Mouse (Mus musculus): ENCODE measurements around the gene Ntng1.
A peak's percentile ranks its signal among the peaks of the same experiment; 100 is the strongest.
"Not testable (repeated sequence)": the region's sequence is repeated elsewhere in the genome, so short reads cannot be mapped to it uniquely, and the experiment has no call there.

Ntng1 gene

DNA sequence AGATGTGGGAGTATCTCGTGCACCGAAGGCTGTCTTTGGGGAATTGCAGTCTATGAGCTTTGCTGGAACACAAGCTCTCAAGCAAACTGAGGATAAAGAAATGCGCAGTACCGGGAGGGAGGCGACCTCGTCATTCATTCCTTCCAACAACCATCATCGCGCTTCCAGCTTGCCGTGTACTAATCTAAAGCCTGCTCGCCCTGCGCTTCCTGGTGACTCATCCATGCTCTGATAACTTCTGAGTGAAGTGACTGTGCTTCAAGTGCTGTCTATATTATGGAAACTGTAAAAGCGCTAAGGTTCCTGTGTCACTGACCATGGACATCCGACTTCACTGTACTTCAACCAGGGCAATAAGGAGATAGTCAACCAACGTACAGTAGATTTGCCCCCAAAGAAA lies 371.7 kb downstream of the Ntng1 start:
- no peak for DNase-seq

DNA sequence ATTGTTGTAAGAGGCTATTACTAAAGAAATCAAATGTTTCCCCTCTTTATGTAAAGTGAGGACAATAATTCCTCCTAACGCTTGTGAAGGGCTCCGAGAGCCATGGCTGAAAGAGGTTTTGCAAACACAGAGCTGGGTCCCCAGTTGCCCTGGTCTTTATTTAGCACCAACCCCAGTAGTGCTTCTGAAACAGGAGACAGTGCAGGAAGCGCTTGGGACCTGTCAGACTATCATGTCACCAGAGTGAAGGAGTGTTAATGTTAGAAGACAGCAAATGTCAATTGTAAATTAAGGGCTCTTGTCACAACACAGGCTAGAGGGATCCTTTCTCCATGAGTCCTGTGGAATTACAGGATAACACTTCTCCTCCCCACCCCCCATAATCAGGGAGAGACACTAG lies 376.9 kb downstream of the Ntng1 start:
- DNase-seq, result no peak

DNA sequence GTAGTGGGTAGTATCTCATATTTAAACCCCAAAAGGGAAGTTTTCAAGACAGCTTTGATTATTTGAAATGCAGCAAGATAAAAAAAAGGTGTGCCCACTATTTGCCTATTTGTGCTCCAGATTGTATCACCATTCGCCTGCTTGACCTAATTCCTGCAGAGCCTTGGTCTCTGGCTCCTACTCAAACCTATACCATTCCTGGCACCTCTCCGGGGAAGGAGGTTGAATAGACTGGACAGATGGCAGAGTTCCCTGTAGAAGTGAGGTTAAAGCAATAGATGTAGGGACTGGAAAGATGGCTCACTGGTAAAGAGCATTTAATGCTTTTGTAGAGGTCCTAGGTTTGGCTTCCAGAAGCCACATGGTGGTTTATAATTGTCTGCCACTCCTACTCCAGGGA lies 378.2 kb downstream of the Ntng1 start:
- peak; percentile 43 for DNase-seq

DNA sequence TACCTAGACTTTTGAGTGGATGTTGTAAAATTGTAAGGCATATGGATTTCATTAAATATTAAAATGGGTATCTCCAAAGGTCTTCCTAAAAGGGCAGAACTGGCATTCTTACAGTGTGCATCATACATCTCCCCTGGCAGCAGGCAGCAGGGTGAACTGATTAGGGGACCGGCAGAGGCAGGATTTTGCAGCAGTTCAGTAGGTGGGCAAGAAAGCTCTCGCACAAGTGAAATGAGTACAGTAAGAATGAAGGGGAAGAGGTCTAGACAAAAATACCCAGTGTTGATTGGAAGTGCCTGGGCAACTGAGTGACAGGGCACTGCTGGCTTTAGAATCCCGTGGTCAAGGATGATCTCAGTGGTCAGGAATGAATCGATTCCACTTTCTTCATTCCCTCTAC lies 378.7 kb downstream of the Ntng1 start:
- DNase-seq, result no peak

DNA sequence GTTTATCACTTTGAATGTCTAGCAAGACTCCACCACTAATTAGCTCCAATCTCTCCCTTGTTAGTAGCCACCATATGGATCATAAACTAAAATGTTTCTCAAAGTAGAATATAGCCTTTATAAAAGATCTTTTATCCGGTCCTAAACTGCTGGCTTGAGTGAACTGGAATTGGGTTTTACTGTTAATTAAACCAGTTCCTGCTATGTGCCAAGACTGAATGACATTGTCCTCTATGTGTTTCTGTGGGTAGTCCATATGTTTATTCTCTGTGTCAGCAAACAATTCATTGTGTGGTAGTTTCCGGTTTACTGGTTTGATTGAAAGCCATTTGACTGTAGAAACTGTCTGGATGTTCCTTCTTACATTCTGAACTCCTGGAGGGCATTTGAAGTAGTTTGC lies 387.4 kb downstream of the Ntng1 start:
- DNase-seq, result no peak

DNA sequence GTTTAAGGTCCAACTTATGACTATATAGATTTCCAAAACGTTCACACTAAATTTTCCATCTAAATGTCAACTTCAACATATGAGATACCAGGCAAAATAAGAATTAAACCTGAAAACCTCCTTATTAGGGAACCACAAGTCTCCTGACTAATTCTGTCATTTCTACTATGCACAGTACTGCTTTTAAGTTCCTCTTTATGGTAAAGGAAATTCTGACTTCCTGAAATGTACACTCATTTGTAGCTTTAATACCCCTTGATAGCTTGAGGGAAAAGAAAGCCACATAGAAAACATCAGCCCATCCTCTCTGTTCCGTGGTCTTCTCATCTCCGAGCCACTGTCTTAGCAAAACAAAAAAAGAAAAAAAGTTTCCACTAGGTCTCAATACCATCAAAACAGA lies 396.2 kb downstream of the Ntng1 start:
- DNase-seq, result not testable (repeated sequence)

DNA sequence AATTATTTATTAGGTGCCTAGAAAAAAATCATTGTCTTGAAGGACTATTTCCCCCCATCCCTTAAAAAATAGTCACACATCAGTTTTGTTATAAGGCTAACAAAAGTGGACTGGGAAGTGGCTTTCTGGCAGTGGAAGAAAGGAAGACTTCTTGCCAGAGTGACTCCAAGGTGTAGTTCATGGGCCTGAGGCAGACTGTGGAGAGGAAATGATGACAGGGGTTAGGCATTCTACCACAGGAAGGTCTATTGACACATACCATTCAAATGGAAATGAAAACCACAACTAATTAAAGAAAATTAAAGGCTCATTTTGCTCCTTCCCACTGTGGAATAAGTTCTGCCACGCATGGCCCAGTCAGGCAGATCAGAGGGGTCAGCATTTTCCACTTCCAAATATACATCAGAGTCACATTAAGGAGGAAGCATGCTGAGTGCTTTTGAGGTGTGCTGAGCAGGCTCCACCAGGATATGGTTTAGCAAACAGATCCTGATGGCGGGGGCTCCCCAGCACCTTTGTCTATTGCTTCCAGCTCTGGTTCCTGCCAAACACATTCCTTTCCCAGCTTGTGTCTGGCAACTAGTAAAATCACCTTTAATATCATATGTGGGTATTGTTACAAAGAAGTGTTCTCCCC lies 403.2 kb downstream of the Ntng1 start:
- DNase-seq, result no peak

DNA sequence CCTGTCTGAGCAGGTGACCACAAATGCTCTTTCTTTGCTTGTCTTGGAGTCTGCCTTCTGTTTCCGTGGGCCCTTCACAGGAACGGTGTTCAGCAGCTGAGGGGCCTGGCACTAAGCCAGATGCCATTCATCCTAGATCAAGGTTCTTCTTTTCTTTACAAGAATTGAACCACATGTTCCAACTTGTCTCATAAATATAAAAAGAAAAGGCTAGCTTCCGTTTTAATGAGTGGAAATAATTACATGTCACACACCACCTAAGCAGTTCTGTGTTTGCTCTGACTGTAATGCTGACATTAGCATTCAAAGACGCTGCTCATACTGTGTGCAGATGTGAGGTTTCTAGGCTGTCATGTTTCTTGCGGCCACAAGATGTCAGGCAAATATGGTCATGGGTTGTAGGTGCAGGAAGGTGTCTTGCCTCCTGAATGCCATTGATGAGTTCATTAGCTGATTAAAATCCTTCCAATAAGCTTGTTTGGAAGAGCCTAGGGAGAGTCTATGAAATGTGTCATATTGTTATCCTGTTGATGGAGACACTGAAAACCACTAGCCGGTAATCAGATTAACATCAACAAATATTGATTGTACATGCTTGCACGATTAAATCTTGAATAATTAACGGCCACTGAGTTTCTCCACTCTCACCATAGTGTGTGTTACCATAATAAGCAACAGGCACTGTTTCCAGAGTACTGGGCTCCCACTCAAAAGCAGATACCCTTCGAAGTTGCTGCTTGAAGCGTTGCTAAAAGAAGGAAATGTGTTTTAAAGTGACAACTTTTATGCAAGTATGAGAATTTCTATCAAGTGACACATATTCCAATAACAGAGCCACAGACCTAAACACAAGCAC lies 411.3 kb downstream of the Ntng1 start:
- peak; percentile 19 for DNase-seq

DNA sequence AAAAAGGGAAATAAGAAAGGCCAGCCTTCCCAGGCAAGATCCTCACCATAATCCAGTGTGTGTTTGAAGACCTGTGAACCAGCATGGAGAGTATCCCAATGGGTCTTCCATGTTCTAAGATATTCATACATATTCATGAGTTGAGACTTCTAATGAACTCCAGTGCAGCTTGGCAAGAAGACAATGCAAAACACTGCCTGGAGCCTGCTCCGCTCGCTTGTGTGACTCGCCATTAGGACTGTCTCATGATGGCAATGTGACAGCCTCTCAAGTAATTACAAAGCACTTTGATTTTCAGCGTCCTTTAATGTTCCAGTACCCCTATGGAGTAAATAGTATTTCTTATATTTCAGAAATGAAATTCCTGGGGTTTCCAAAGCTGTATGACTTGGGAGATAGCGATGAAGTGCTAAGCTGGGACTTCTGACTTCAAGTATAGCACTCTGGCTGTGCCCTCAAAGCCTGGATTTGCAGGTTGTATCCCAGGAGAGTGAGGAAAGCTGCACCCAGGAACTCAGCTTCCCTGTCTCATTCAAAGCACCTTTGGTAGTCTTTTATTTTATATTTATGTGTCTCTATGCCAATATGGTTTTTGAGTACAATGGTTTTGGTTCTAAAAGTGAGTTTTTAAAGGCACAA lies 412.1 kb downstream of the Ntng1 start:
- no peak for DNase-seq
